Mouse (Mus musculus) lung, embryonic 15.5 days (tissue): Measurements from ENCODE around the gene 3100002H09Rik. TPM values are rescaled to one million over a fixed set of nuclear protein-coding genes. Genes with fewer than 3 reads are reported as not detected.

Experiments
- ATAC-seq: fragments of 200-750 bp; cut with Nextera tagmentation; 2 replicates; pipeline ENCODE4 v1.8.0; 2017; ENCODE audit warnings: moderate number of reproducible peaks, borderline replicate concordance; ENCODE audit not compliant: low FRiP score, low TSS enrichment; ENCODE audit errors: extremely low read depth
- H3K27ac ChIP-seq: fragments of 300-500 bp; sonication (generic); 2 replicates; pipeline ENCODE4 v1.5.1; 2015; ENCODE audit warnings: moderate library complexity, mild to moderate bottlenecking, inconsistent platforms
- H3K27me3 ChIP-seq: fragments of 300-500 bp; sonication (generic); 2 replicates; pipeline ENCODE4 v1.6.1; 2015; ENCODE audit warnings: inconsistent platforms
- H3K36me3 ChIP-seq: fragments of 300-500 bp; sonication (generic); 2 replicates; pipeline ENCODE4 v1.6.1; 2015; ENCODE audit warnings: inconsistent platforms
- H3K4me1 ChIP-seq: fragments of 300-500 bp; sonication (generic); 2 replicates; pipeline ENCODE4 v1.6.1; 2015; ENCODE audit warnings: inconsistent platforms
- H3K4me2 ChIP-seq: fragments of 300-500 bp; sonication (generic); 2 replicates; pipeline ENCODE4 v1.6.1; 2015; ENCODE audit warnings: inconsistent platforms, mild to moderate bottlenecking, moderate library complexity
- H3K4me3 ChIP-seq: fragments of 300-500 bp; sonication (generic); 2 replicates; pipeline ENCODE4 v1.5.1; 2015; ENCODE audit warnings: mild to moderate bottlenecking, inconsistent platforms
- H3K9ac ChIP-seq: fragments of 300-500 bp; sonication (generic); 2 replicates; pipeline ENCODE4 v1.6.1; 2015; ENCODE audit warnings: inconsistent platforms
- H3K9me3 ChIP-seq: fragments of 300-500 bp; sonication (generic); 2 replicates; pipeline ENCODE4 v1.6.1; 2016; ENCODE audit warnings: inconsistent platforms
- WGBS: fragments of 180-500 bp; shearing (Covaris S2); methylation state at CpG from one replicate; pipeline ENCODE4 v1.1.7; 2015; 5-methylcytosine and 5-hydroxymethylcytosine counted together
- polyA plus RNA-seq: library from polyadenylated mRNA; unstranded; fragments of >200 nt; fragmentation: Nextera tagmentation; extraction: Ambion mirVana; gene quantifications from 2 replicates; pipeline ENCODE4 v1.2.1, GENCODE M21; 2015

The 3100002H09Rik gene
- polyA plus RNA-seq, 1 experiment from 2014 or later: not detected

GRCm38 (mm10) chr4:124639715-124640114 lies 29.1 kb upstream of the 3100002H09Rik start:
- Histone ChIP-seq H3K9ac (no peak overlapping the region), H3K27me3 (peaks cover 29% of the 10 kb centered on the region; the same call in 1 of the 2 replicates), H3K4me3 (no peak overlapping the region)

GRCm38 (mm10) chr4:124633281-124633680 lies 22.7 kb upstream of the 3100002H09Rik start:
- WGBS: 2% methylated on average over 9 of the region's 9 CpGs
- ATAC-seq: no peak
- H3K27ac ChIP-seq: no peak overlapping the region
- no peak overlapping the region for H3K9ac ChIP-seq
- H3K4me1 ChIP-seq: no peaks in the 10 kb centered on the region
- H3K4me3 ChIP-seq: no peak overlapping the region
- H3K9me3 ChIP-seq: no peaks in the 10 kb centered on the region
- H3K4me2 ChIP-seq: no peak overlapping the region
- H3K27me3 ChIP-seq: 0 out of 2 replicates have a peak, but pooled peaks cover 10% of the 10 kb centered on the region
- H3K36me3 ChIP-seq: no peaks in the 10 kb centered on the region

More at GRCm38 (mm10) chr4:124639715-124640114, 29.1 kb upstream of the 3100002H09Rik start:
- no peak for ATAC-seq
- 28% methylated on average over 12 of the region's 12 CpGs for WGBS
- no peaks in the 10 kb centered on the region for H3K4me1 ChIP-seq
- no peaks in the 10 kb centered on the region for H3K9me3 ChIP-seq
- no peak overlapping the region for H3K4me2 ChIP-seq
- H3K27ac ChIP-seq: no peak overlapping the region
- no peaks in the 10 kb centered on the region for H3K36me3 ChIP-seq

GRCm38 (mm10) chr4:124632856-124633255 lies 22.3 kb upstream of the 3100002H09Rik start:
- Histone ChIP-seq H3K4me2 (no peak overlapping the region), H3K9me3 (no peaks in the 10 kb centered on the region), H3K4me1 (no peaks in the 10 kb centered on the region), H3K4me3 (no peak overlapping the region), H3K9ac (no peak overlapping the region), H3K27ac (no peak overlapping the region), H3K36me3 (no peaks in the 10 kb centered on the region), H3K27me3 (0 out of 2 replicates have a peak, but pooled peaks cover 10% of the 10 kb centered on the region)
- ATAC-seq: no peak
- WGBS: 65% methylated on average over 10 of the region's 10 CpGs

- Histone ChIP-seq H3K9me3 (no peaks in the 10 kb centered on the region), H3K9ac (no peak overlapping the region), H3K4me3 (no peak overlapping the region), H3K4me1 (no peaks in the 10 kb centered on the region), H3K27me3 (0 out of 2 replicates have a peak, but pooled peaks cover 10% of the 10 kb centered on the region), H3K27ac (no peak overlapping the region), H3K36me3 (no peaks in the 10 kb centered on the region), H3K4me2 (no peak overlapping the region)
- WGBS: 32% methylated on average over 4 of the region's 4 CpGs
- no peak for ATAC-seq
Measured at GRCm38 (mm10) chr4:124631456-124631855, 20.9 kb upstream of the 3100002H09Rik start.

GRCm38 (mm10) chr4:124626836-124627235 lies 16.2 kb upstream of the 3100002H09Rik start:
- Histone ChIP-seq H3K27me3 (no peaks in the 10 kb centered on the region), H3K4me3 (no peak overlapping the region), H3K4me1 (peaks cover 6% of the 10 kb centered on the region; the same call in 1 of the 2 replicates), H3K4me2 (no peak overlapping the region), H3K9ac (no peak overlapping the region), H3K27ac (no peak overlapping the region), H3K36me3 (no peaks in the 10 kb centered on the region), H3K9me3 (no peaks in the 10 kb centered on the region)
- WGBS: 72% methylated on average over 1 of the region's 1 CpGs
- ATAC-seq: no peak

GRCm38 (mm10) chr4:124624111-124624581 lies 13.5 kb upstream of the 3100002H09Rik start:
- no peak overlapping the region for H3K4me2 ChIP-seq
- no peaks in the 10 kb centered on the region for H3K36me3 ChIP-seq
- no peak overlapping the region for H3K9ac ChIP-seq
- no peak for ATAC-seq
- H3K9me3 ChIP-seq: no peaks in the 10 kb centered on the region
- H3K27ac ChIP-seq: no peak overlapping the region
- no peak overlapping the region for H3K4me3 ChIP-seq
- H3K27me3 ChIP-seq: no peaks in the 10 kb centered on the region
- peaks cover 6% of the 10 kb centered on the region; the same call in 1 of the 2 replicates for H3K4me1 ChIP-seq
- WGBS: 19% methylated on average over 7 of the region's 7 CpGs

GRCm38 (mm10) chr4:124622566-124622965 lies 12.0 kb upstream of the 3100002H09Rik start:
- no peaks in the 10 kb centered on the region; the same call in 1 of the 2 replicates for H3K27me3 ChIP-seq
- peaks cover 6% of the 10 kb centered on the region; the same call in 1 of the 2 replicates for H3K4me1 ChIP-seq
- H3K9ac ChIP-seq: no peak overlapping the region
- H3K27ac ChIP-seq: no peak overlapping the region
- no peaks in the 10 kb centered on the region for H3K36me3 ChIP-seq
- no peak for ATAC-seq
- no peaks in the 10 kb centered on the region for H3K9me3 ChIP-seq
- no peak overlapping the region for H3K4me3 ChIP-seq
- WGBS: 86% methylated on average over 5 of the region's 5 CpGs
- no peak overlapping the region for H3K4me2 ChIP-seq

GRCm38 (mm10) chr4:124621406-124621805 lies 10.8 kb upstream of the 3100002H09Rik start:
- no peak overlapping the region for H3K27ac ChIP-seq
- no peaks in the 10 kb centered on the region for H3K9me3 ChIP-seq
- ATAC-seq: no peak
- no peaks in the 10 kb centered on the region for H3K36me3 ChIP-seq
- no peak overlapping the region for H3K9ac ChIP-seq
- no peak overlapping the region for H3K4me3 ChIP-seq
- 67% methylated on average over 11 of the region's 11 CpGs for WGBS
- no peaks in the 10 kb centered on the region; the same call in 1 of the 2 replicates for H3K27me3 ChIP-seq
- no peak overlapping the region for H3K4me2 ChIP-seq
- H3K4me1 ChIP-seq: peaks cover 6% of the 10 kb centered on the region; the same call in 1 of the 2 replicates

GRCm38 (mm10) chr4:124618599-124618998 lies 8.0 kb upstream of the 3100002H09Rik start:
- no peak for ATAC-seq
- Histone ChIP-seq H3K4me1 (0 out of 2 replicates have a peak, but pooled peaks cover 5% of the 10 kb centered on the region), H3K36me3 (no peaks in the 10 kb centered on the region), H3K27ac (no peak overlapping the region), H3K27me3 (no peaks in the 10 kb centered on the region; the same call in 1 of the 2 replicates), H3K4me3 (no peak overlapping the region), H3K9me3 (no peaks in the 10 kb centered on the region), H3K4me2 (no peak overlapping the region), H3K9ac (no peak overlapping the region)
- 16% methylated on average over 16 of the region's 16 CpGs for WGBS

- no peak overlapping the region for H3K9ac ChIP-seq
- no peaks in the 10 kb centered on the region; the same call in 1 of the 2 replicates for H3K27me3 ChIP-seq
- no peak overlapping the region for H3K27ac ChIP-seq
- no peak overlapping the region for H3K4me3 ChIP-seq
- H3K4me1 ChIP-seq: 0 out of 2 replicates have a peak, but pooled peaks cover 5% of the 10 kb centered on the region
- no peak for ATAC-seq
- H3K36me3 ChIP-seq: no peaks in the 10 kb centered on the region
- H3K4me2 ChIP-seq: no peak overlapping the region
- WGBS: 60% methylated on average over 1 of the region's 1 CpGs
- no peaks in the 10 kb centered on the region for H3K9me3 ChIP-seq
Measured at GRCm38 (mm10) chr4:124616636-124617035, 6.0 kb upstream of the 3100002H09Rik start.

GRCm38 (mm10) chr4:124615986-124616385 lies 5.4 kb upstream of the 3100002H09Rik start:
- Histone ChIP-seq H3K27ac (no peak overlapping the region), H3K4me2 (no peak overlapping the region), H3K9ac (no peak overlapping the region), H3K9me3 (no peaks in the 10 kb centered on the region), H3K4me1 (0 out of 2 replicates have a peak, but pooled peaks cover 5% of the 10 kb centered on the region), H3K36me3 (no peaks in the 10 kb centered on the region), H3K4me3 (no peak overlapping the region), H3K27me3 (no peaks in the 10 kb centered on the region; the same call in 1 of the 2 replicates)
- no peak for ATAC-seq
- WGBS: 33% methylated on average over 9 of the region's 9 CpGs

GRCm38 (mm10) chr4:124615406-124615960 lies 4.9 kb upstream of the 3100002H09Rik start:
- Histone ChIP-seq H3K4me3 (no peak overlapping the region), H3K27me3 (no peaks in the 10 kb centered on the region; the same call in 1 of the 2 replicates), H3K4me2 (no peak overlapping the region), H3K9me3 (no peaks in the 10 kb centered on the region), H3K4me1 (0 out of 2 replicates have a peak, but pooled peaks cover 5% of the 10 kb centered on the region), H3K9ac (no peak overlapping the region), H3K36me3 (no peaks in the 10 kb centered on the region), H3K27ac (no peak overlapping the region)
- 52% methylated on average over 14 of the region's 14 CpGs for WGBS
- no peak for ATAC-seq
